Mouse (Mus musculus): ENCODE measurements around the gene Gm49321. TPM values are rescaled to one million over a fixed set of nuclear protein-coding genes. Genes with fewer than 3 reads are reported as not detected.
A peak's percentile ranks its signal among the peaks of the same experiment; 100 is the strongest.

Gm49321 gene
- total RNA-seq (2014; rRNA removed): not detected in 2 replicates
- not detected in 2 replicates for polyA plus RNA-seq (2012; rRNA removed)

DNA sequence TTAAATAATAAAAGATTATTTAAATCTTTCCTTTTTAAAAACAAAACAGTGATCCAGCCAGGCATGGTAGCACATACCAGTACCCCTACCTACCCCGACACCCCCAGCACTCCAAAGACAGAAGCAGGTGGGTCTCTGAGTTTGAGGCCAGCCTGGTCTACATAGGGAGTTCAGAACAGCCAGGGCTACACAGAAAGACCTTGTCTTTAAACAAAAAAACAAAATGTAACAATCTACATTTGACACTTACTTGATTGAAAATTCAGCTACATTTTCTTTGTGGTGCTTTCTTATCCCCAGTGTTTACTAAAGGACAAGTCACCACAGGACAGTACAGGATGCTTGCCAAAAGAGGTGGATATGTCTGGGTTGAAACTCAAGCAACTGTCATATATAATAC, at the start of gene Gm49321:
TSS of gene Gm49321 (plus strand) at position 301 of the 400 bp plus-strand sequence.
- Histone ChIP-seq H3K27ac (replicated peaks; ENCODE audit: insufficient read depth, low read depth, low read length) (no peak within 1 kb of the TSS), H3K4me1 (ENCODE audit: control insufficient read depth, insufficient read depth, low read length) (peaks cover 2% of the 10 kb centered on the region), H3K36me3 (ENCODE audit: control insufficient read depth, insufficient read depth, low read length) (peaks cover 69% of the 10 kb centered on the region), H3K79me2 (ENCODE audit: control insufficient read depth, insufficient read depth, low read length) (no peaks in the 10 kb centered on the region; the same call in 1 of the 2 replicates), H3K9ac (ENCODE audit: low read depth, low read length) (no peak within 1 kb of the TSS), H3K4me3 (ENCODE audit: insufficient read depth, low read depth, low read length) (no peak within 1 kb of the TSS), H3K27me3 (ENCODE audit: control insufficient read depth, insufficient read depth, low read length) (no peaks in the 10 kb centered on the region)
- WGBS: 100% methylated on average over 1 of the region's 1 CpGs
- TF ChIP-seq CTCF (IDR thresholded peaks at IDR 0.05; ENCODE audit: low read depth, low read length): no peak
- no peak for TF ChIP-seq POLR2A (IDR thresholded peaks at IDR 0.05; ENCODE audit: extremely low read depth, insufficient read depth, low read length)
- DNase-seq (ENCODE audit: extremely low read depth, low read depth, low spot score): no peak

DNA sequence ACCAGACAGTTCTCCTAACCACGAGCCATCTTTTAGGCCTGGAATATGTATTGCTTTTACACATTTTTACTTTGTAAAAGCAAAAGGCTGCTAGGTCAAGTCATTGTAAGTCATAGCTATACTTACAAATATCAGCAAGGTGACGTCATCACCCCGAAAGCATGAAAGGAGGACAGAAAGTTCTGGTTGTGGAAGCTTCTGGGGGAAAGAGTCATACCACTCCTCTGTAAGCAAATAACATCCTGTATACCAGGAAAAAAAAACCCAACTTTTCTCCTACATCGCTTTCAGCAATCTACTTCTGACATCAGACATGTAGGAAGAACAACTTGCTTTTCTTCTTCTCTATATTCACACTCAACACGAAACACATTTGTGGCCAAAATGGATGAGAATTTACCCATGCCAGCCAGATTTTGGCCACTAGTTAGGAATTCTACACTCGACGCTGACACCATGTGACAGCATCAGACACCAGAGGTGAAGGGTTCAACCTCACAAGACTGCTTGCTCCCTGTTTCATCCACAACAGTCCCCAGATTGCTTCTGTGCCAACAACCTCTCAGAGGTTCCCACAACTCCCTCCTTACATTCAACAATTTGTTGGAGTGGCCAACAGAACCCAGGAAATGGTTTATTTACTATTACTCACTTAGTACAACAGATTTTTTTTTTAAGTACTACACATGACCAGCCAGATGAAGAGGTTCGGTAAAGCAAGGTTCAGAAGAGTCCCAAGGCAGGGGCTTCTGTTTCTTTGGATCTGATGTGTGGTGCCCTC, 49.3 kb upstream of the Gm49321 start:
- Histone ChIP-seq H3K27me3 (ENCODE audit: control insufficient read depth, insufficient read depth, low read length) (no peaks in the 10 kb centered on the region), H3K79me2 (ENCODE audit: control insufficient read depth, insufficient read depth, low read length) (no peaks in the 10 kb centered on the region), H3K36me3 (ENCODE audit: control insufficient read depth, insufficient read depth, low read length) (no peaks in the 10 kb centered on the region), H3K9ac (ENCODE audit: low read depth, low read length) (no peak overlapping the region), H3K4me3 (ENCODE audit: insufficient read depth, low read depth, low read length) (no peak overlapping the region), H3K4me1 (ENCODE audit: control insufficient read depth, insufficient read depth, low read length) (peaks cover 6% of the 10 kb centered on the region; the same call in 1 of the 2 replicates), H3K27ac (replicated peaks; ENCODE audit: insufficient read depth, low read depth, low read length) (no peak overlapping the region)
- TF ChIP-seq POLR2A (IDR thresholded peaks at IDR 0.05; ENCODE audit: extremely low read depth, insufficient read depth, low read length): no peak
- no peak for DNase-seq (ENCODE audit: extremely low read depth, low read depth, low spot score)
- 91% methylated on average over 8 of the region's 8 CpGs for WGBS

DNA sequence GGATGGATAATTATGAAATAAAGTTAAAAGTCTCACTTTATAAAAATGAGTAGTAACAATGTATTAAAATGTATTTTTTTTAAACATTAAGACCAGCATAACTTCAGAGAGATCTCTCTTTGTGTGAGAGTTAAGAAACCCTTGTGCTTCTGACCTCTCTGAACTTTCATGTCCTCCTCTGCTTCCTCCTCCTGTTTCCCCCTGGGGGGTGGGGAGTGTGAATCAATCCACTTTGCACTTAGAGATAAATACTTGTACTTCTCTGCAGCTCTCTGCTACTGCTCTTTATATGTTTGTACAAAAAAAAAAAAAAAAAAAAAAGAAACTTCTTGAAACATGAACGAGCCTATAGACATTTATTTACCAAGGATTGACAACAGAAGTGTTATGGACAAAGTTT, 47.9 kb upstream of the Gm49321 start:
- no peaks in the 10 kb centered on the region for H3K79me2 ChIP-seq (ENCODE audit: control insufficient read depth, insufficient read depth, low read length)
- no peak overlapping the region for H3K27ac ChIP-seq (replicated peaks; ENCODE audit: insufficient read depth, low read depth, low read length)
- WGBS: 46% methylated on average over 1 of the region's 1 CpGs
- DNase-seq (ENCODE audit: extremely low read depth, low read depth, low spot score): no peak
- H3K36me3 ChIP-seq (ENCODE audit: control insufficient read depth, insufficient read depth, low read length): no peaks in the 10 kb centered on the region
- no peak overlapping the region for H3K4me3 ChIP-seq (ENCODE audit: insufficient read depth, low read depth, low read length)
- 0 out of 2 replicates have a peak, but pooled peaks cover 1% of the 10 kb centered on the region for H3K4me1 ChIP-seq (ENCODE audit: control insufficient read depth, insufficient read depth, low read length)
- H3K9ac ChIP-seq (ENCODE audit: low read depth, low read length): no peak overlapping the region
- H3K27me3 ChIP-seq (ENCODE audit: control insufficient read depth, insufficient read depth, low read length): no peaks in the 10 kb centered on the region
- TF ChIP-seq POLR2A (IDR thresholded peaks at IDR 0.05; ENCODE audit: extremely low read depth, insufficient read depth, low read length) (no peak), CTCF (IDR thresholded peaks at IDR 0.05; ENCODE audit: low read depth, low read length) (no peak)

DNA sequence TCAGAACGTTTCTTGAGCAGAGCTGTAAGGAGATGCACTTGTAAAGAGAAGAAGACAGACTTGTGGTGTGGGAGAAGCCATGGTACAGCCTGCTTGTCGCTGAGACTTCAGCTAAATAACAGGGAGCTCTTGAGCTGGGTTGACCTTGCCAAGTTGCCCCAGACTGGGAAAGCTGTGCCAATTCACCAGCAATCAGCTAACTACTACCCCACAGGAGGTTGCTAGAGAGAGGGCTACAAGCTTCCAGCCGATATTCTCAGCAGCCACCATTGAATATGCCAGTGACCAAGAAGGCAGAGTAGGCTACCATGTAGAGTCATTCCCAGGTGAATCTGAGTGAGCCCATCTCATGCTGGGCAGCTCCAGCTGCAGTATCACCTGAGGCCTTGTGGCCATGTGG, 47.4 kb upstream of the Gm49321 start:
- TF ChIP-seq CTCF (IDR thresholded peaks at IDR 0.05; ENCODE audit: low read depth, low read length): no peak
- TF ChIP-seq POLR2A (IDR thresholded peaks at IDR 0.05; ENCODE audit: extremely low read depth, insufficient read depth, low read length): no peak
- 75% methylated on average over 3 of the region's 3 CpGs for WGBS
- H3K4me1 ChIP-seq (ENCODE audit: control insufficient read depth, insufficient read depth, low read length): no peaks in the 10 kb centered on the region
- H3K79me2 ChIP-seq (ENCODE audit: control insufficient read depth, insufficient read depth, low read length): no peaks in the 10 kb centered on the region
- H3K27me3 ChIP-seq (ENCODE audit: control insufficient read depth, insufficient read depth, low read length): no peaks in the 10 kb centered on the region
- H3K27ac ChIP-seq (replicated peaks; ENCODE audit: insufficient read depth, low read depth, low read length): no peak overlapping the region
- H3K36me3 ChIP-seq (ENCODE audit: control insufficient read depth, insufficient read depth, low read length): no peaks in the 10 kb centered on the region
- H3K9ac ChIP-seq (ENCODE audit: low read depth, low read length): no peak overlapping the region
- no peak overlapping the region for H3K4me3 ChIP-seq (ENCODE audit: insufficient read depth, low read depth, low read length)
- no peak for DNase-seq (ENCODE audit: extremely low read depth, low read depth, low spot score)

DNA sequence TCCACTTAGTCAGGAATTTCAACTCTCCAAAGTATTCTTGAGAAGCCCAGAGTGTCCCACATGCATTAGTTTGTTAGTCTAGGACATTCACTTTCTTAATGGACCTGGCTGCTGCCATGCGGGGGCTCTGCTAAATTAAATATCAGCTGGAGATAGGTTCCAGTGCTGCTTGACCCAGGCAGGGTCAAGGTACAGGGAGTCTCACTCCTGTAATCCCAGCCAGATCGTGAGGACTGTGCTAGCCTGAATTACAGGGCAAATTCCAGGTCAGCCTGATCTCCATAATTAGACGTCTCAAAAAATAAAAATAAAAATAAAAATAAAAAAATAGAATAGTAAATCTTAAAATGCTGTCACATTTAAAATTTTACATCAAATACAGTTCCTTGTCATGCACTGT, 44.8 kb upstream of the Gm49321 start:
- H3K9ac ChIP-seq (ENCODE audit: low read depth, low read length): no peak overlapping the region
- no peaks in the 10 kb centered on the region for H3K27me3 ChIP-seq (ENCODE audit: control insufficient read depth, insufficient read depth, low read length)
- H3K79me2 ChIP-seq (ENCODE audit: control insufficient read depth, insufficient read depth, low read length): no peaks in the 10 kb centered on the region
- no peak for TF ChIP-seq POLR2A (IDR thresholded peaks at IDR 0.05; ENCODE audit: extremely low read depth, insufficient read depth, low read length)
- H3K4me1 ChIP-seq (ENCODE audit: control insufficient read depth, insufficient read depth, low read length): no peaks in the 10 kb centered on the region
- DNase-seq (ENCODE audit: extremely low read depth, low read depth, low spot score): peak; percentile 68
- WGBS: 29% methylated on average over 3 of the region's 3 CpGs
- no peak overlapping the region for H3K4me3 ChIP-seq (ENCODE audit: insufficient read depth, low read depth, low read length)
- H3K36me3 ChIP-seq (ENCODE audit: control insufficient read depth, insufficient read depth, low read length): no peaks in the 10 kb centered on the region
- no peak overlapping the region for H3K27ac ChIP-seq (replicated peaks; ENCODE audit: insufficient read depth, low read depth, low read length)

DNA sequence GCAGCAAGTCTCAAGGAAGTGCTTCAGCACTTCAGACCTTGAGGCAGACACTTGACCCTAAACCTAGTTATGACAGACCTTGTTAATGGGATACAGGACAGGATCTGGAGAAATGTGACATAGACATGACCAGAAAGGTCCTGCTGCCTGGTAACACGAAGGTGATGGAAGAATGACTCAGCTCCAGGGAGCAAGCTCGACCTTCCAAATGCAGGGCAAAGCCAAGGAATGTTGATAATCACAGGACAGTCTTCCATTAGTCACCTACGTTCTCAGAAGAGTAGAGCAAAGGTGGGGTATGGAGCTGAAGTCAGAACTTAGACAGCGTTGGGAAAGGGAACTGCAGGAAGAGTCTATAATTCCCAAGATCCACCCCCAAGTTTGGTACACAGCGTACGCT, 42.6 kb upstream of the Gm49321 start:
- DNase-seq (ENCODE audit: extremely low read depth, low read depth, low spot score): no peak
- 84% methylated on average over 6 of the region's 6 CpGs for WGBS
- Histone ChIP-seq H3K27me3 (ENCODE audit: control insufficient read depth, insufficient read depth, low read length) (no peaks in the 10 kb centered on the region), H3K4me3 (ENCODE audit: insufficient read depth, low read depth, low read length) (no peak overlapping the region), H3K4me1 (ENCODE audit: control insufficient read depth, insufficient read depth, low read length) (no peaks in the 10 kb centered on the region), H3K36me3 (ENCODE audit: control insufficient read depth, insufficient read depth, low read length) (no peaks in the 10 kb centered on the region), H3K9ac (ENCODE audit: low read depth, low read length) (no peak overlapping the region), H3K27ac (replicated peaks; ENCODE audit: insufficient read depth, low read depth, low read length) (no peak overlapping the region), H3K79me2 (ENCODE audit: control insufficient read depth, insufficient read depth, low read length) (no peaks in the 10 kb centered on the region)
- TF ChIP-seq CTCF (IDR thresholded peaks at IDR 0.05; ENCODE audit: low read depth, low read length) (no peak), POLR2A (IDR thresholded peaks at IDR 0.05; ENCODE audit: extremely low read depth, insufficient read depth, low read length) (no peak)
